Mouse (Mus musculus): ENCODE data around the gene Prss57. TPM values are rescaled to one million over a fixed set of nuclear protein-coding genes. Genes with fewer than 3 reads are reported as not detected.

Prss57 gene
- total and polyA plus RNA-seq, 3 experiments = 0.08 TPM; not detected in 2

DNA sequence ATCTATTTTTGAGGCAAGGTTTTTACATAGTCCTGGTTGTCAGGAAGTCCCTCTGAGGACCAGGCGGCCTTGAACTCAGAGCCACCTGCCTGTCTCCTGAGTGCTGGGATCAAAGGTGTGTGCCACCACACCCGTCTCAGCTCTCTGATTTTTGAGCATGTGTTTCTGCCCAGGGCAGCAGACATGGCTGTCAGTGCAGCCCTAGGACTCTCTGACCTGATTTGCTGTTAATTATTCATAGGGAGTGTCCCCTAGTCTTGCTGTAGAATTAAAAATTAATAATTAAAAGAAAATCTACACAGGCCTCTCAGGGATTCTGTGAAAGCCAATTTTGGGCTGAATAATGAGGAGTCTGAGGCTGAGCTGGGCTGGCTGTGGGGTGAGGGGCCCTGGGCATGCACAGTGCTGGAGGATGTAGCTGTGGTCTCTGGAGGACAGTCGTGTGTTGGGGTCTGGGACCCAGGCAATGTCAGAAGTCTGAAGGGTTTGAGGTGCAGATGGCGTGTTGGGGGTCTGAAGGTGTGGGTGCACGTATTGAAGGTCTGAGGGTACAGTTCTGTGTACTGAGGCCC is 23.6 kb upstream of the Prss57 start:
- no peak for DNase-seq
- no peak for TF ChIP-seq CTCF (IDR thresholded peaks at IDR 0.05)
- no peak for TF ChIP-seq EP300 (IDR thresholded peaks at IDR 0.05; ENCODE audit: insufficient read depth, low read depth, low read length)
- no peak for TF ChIP-seq POLR2A (IDR thresholded peaks at IDR 0.05; ENCODE audit: insufficient read depth, low read depth, low read length)
- intact Hi-C loops (cut with DNase I) = loop anchor here (5.0 kb wide), 1 partner anchor 1743 kb away; the partner anchor contains the start of gene Aes
- H3K9ac ChIP-seq (ENCODE audit: low read depth, low read length) = no peak overlapping the region
- WGBS = 86% methylated on average over 5 of the region's 5 CpGs
- 0 out of 2 replicates have a peak, but pooled peaks cover 1% of the 10 kb centered on the region for H3K4me1 ChIP-seq (ENCODE audit: control insufficient read depth, insufficient read depth, low read length)
- H3K27ac ChIP-seq = no peak overlapping the region
- H3K27me3 ChIP-seq (ENCODE audit: control insufficient read depth, insufficient read depth, low read length) = no peaks in the 10 kb centered on the region
- no peaks in the 10 kb centered on the region for H3K79me2 ChIP-seq (replicated peaks; ENCODE audit: control insufficient read depth, insufficient read depth, low read length)
- H3K4me3 ChIP-seq = no peak overlapping the region
- H3K36me3 ChIP-seq (ENCODE audit: control insufficient read depth, insufficient read depth, low read length) = no peaks in the 10 kb centered on the region

DNA sequence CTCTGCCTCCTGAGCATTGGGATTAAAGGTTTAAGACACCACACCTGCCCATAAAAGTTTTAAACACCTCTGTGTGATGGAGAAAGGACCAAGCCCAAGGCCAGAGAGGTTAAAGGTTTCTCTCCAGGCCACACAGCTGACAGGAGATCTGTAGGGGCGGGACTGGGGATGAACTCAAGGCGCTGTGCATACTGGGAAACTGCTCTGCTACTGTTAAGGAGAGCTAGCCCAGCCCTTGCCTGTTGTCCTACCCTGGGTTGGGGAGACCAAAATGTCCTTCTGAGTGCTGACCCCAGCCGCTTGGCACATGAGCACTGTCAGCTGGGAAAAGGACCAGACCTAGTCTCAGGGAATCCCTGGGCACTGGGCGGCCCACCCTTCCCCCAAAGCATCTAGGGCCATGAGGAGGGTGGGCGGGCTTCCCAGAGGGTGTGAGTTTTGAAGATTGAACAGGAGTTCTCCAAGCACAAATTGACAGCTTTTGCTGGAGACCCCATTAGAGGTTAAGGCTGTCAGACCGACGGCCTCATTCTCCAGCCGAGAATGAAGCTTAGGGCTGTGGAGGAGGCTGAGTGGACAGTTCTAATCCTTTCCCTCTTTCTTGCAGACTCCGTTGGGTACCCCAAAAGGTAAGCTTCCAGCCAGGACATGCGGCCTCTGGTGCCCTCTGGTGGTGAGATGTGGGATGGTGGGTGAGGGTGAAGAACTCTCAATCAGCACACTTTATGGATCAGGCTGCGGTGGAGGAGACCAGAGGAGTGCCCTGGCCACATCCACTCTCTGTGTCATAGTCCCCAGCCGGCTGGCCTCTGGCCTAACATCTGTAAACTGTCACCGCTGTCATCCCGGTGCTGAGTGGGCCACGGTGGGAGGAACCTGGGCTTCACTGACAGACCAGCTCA is 21.2 kb upstream of the Prss57 start:
- 26% methylated on average over 15 of the region's 15 CpGs for WGBS
- H3K79me2 ChIP-seq (replicated peaks; ENCODE audit: control insufficient read depth, insufficient read depth, low read length) = no peaks in the 10 kb centered on the region
- no peaks in the 10 kb centered on the region for H3K27me3 ChIP-seq (ENCODE audit: control insufficient read depth, insufficient read depth, low read length)
- intact Hi-C loops (cut with DNase I) = loop anchor here (1.0 to 5.0 kb wide), 2 partner anchors 19 to 1745 kb away; partner anchors contain the start of genes Aes and Palm
- no peak overlapping the region for H3K9ac ChIP-seq (ENCODE audit: low read depth, low read length)
- DNase-seq = peak; percentile 80 to 93
- H3K4me3 ChIP-seq = no peak overlapping the region
- no peaks in the 10 kb centered on the region for H3K36me3 ChIP-seq (ENCODE audit: control insufficient read depth, insufficient read depth, low read length)
- no peak overlapping the region for H3K27ac ChIP-seq
- TF ChIP-seq POLR2A (IDR thresholded peaks at IDR 0.05; ENCODE audit: insufficient read depth, low read depth, low read length) (0 out of 2 replicates have a peak, but pooled peaks have one; percentile 17), EP300 (IDR thresholded peaks at IDR 0.05; ENCODE audit: insufficient read depth, low read depth, low read length) (peak; percentile 95), CTCF (IDR thresholded peaks at IDR 0.05) (peak; percentile 98; the same call in 1 of the 2 replicates)
- H3K4me1 ChIP-seq (ENCODE audit: control insufficient read depth, insufficient read depth, low read length) = 0 out of 2 replicates have a peak, but pooled peaks cover 3% of the 10 kb centered on the region

GRCm38 (mm10) chr10:79808728-79809127 is 18.0 kb upstream of the Prss57 start:
- TF ChIP-seq CTCF (IDR thresholded peaks at IDR 0.05) (no peak), EP300 (IDR thresholded peaks at IDR 0.05; ENCODE audit: insufficient read depth, low read depth, low read length) (0 out of 2 replicates have a peak, but pooled peaks have one; percentile 16), POLR2A (IDR thresholded peaks at IDR 0.05; ENCODE audit: insufficient read depth, low read depth, low read length) (0 out of 2 replicates have a peak, but pooled peaks have one; percentile 36)
- H3K27ac ChIP-seq = peak overlapping the region; percentile 89
- no peaks in the 10 kb centered on the region for H3K79me2 ChIP-seq (replicated peaks; ENCODE audit: control insufficient read depth, insufficient read depth, low read length)
- no peak overlapping the region for H3K9ac ChIP-seq (ENCODE audit: low read depth, low read length)
- 52% methylated on average over 11 of the region's 11 CpGs for WGBS
- intact Hi-C loops (cut with DNase I) = no loop called here
- H3K4me3 ChIP-seq = peak overlapping the region; percentile 9; the same call in 1 of the 2 replicates
- no peak for DNase-seq
- peaks cover 8% of the 10 kb centered on the region for H3K4me1 ChIP-seq (ENCODE audit: control insufficient read depth, insufficient read depth, low read length)
- H3K36me3 ChIP-seq (ENCODE audit: control insufficient read depth, insufficient read depth, low read length) = no peaks in the 10 kb centered on the region
- H3K27me3 ChIP-seq (ENCODE audit: control insufficient read depth, insufficient read depth, low read length) = no peaks in the 10 kb centered on the region

GRCm38 (mm10) chr10:79807826-79808225 is 17.1 kb upstream of the Prss57 start:
- H3K79me2 ChIP-seq (replicated peaks; ENCODE audit: control insufficient read depth, insufficient read depth, low read length) = no peaks in the 10 kb centered on the region
- peak; percentile 73 to 81 for DNase-seq
- intact Hi-C loops (cut with DNase I) = loop anchor here (1.0 kb wide), 1 partner anchor 14 kb away; no protein-coding TSS in a partner anchor
- 0 out of 2 replicates have a peak, but pooled peaks have one; percentile 43 for TF ChIP-seq EP300 (IDR thresholded peaks at IDR 0.05; ENCODE audit: insufficient read depth, low read depth, low read length)
- no peak for TF ChIP-seq POLR2A (IDR thresholded peaks at IDR 0.05; ENCODE audit: insufficient read depth, low read depth, low read length)
- no peaks in the 10 kb centered on the region for H3K27me3 ChIP-seq (ENCODE audit: control insufficient read depth, insufficient read depth, low read length)
- peak overlapping the region; percentile 89 for H3K27ac ChIP-seq
- peaks cover 9% of the 10 kb centered on the region for H3K4me1 ChIP-seq (ENCODE audit: control insufficient read depth, insufficient read depth, low read length)
- 33% methylated on average over 11 of the region's 11 CpGs for WGBS
- H3K9ac ChIP-seq (ENCODE audit: low read depth, low read length) = peak overlapping the region; percentile 32
- H3K4me3 ChIP-seq = peak overlapping the region; percentile 33; the same call in 1 of the 2 replicates
- peaks cover 1% of the 10 kb centered on the region; the same call in 1 of the 2 replicates for H3K36me3 ChIP-seq (ENCODE audit: control insufficient read depth, insufficient read depth, low read length)

- 50% methylated on average over 10 of the region's 10 CpGs for WGBS
- intact Hi-C loops (cut with DNase I) = loop anchor here (1.0 kb wide), 1 partner anchor 13 kb away; no protein-coding TSS in a partner anchor
- TF ChIP-seq EP300 (IDR thresholded peaks at IDR 0.05; ENCODE audit: insufficient read depth, low read depth, low read length) (no peak), POLR2A (IDR thresholded peaks at IDR 0.05; ENCODE audit: insufficient read depth, low read depth, low read length) (peak; percentile 82)
- peak overlapping the region; percentile 69 for H3K9ac ChIP-seq (ENCODE audit: low read depth, low read length)
- DNase-seq = peak; percentile 77 to 80
- H3K79me2 ChIP-seq (replicated peaks; ENCODE audit: control insufficient read depth, insufficient read depth, low read length) = no peaks in the 10 kb centered on the region
- H3K27me3 ChIP-seq (ENCODE audit: control insufficient read depth, insufficient read depth, low read length) = no peaks in the 10 kb centered on the region
- peaks cover 3% of the 10 kb centered on the region; the same call in 1 of the 2 replicates for H3K36me3 ChIP-seq (ENCODE audit: control insufficient read depth, insufficient read depth, low read length)
- peak overlapping the region; percentile 89 for H3K27ac ChIP-seq
- H3K4me3 ChIP-seq = peak overlapping the region; percentile 47
- H3K4me1 ChIP-seq (ENCODE audit: control insufficient read depth, insufficient read depth, low read length) = peaks cover 14% of the 10 kb centered on the region
These were observed 16.2 kb upstream of the Prss57 start for GRCm38 (mm10) chr10:79806972-79807371.
